Mouse (Mus musculus): ENCODE data around the gene Erbb3.

- TF ChIP-seq CTCF (conservative IDR thresholded peaks at IDR 0.05; ENCODE audit: low read length) = no peak
- no peak for TF ChIP-seq NANOG (IDR thresholded peaks at IDR 0.05; ENCODE audit: borderline replicate concordance, low read length)
Observed at GRCm38 (mm10) chr10:128591436-128591835, 2.0 kb upstream of the Erbb3 start.

Data from E14TG2a.4 (cell line).